Mouse (Mus musculus) liver, postnatal 0 days (tissue): Measurements from ENCODE around the gene Ogfod2.

ENCODE experiments used
- CTCF ChIP-seq: sonication (generic); IDR thresholded peaks from 2 replicates; pipeline ENCODE4 v1.5.1; 2016; ENCODE audit warnings: antibody characterized with exemption, low read depth
- EP300 ChIP-seq: IDR thresholded peaks from 2 replicates; pipeline ENCODE4 v1.6.1; 2016; ENCODE audit warnings: antibody characterized with exemption, low read depth, mild to moderate bottlenecking

DNA sequence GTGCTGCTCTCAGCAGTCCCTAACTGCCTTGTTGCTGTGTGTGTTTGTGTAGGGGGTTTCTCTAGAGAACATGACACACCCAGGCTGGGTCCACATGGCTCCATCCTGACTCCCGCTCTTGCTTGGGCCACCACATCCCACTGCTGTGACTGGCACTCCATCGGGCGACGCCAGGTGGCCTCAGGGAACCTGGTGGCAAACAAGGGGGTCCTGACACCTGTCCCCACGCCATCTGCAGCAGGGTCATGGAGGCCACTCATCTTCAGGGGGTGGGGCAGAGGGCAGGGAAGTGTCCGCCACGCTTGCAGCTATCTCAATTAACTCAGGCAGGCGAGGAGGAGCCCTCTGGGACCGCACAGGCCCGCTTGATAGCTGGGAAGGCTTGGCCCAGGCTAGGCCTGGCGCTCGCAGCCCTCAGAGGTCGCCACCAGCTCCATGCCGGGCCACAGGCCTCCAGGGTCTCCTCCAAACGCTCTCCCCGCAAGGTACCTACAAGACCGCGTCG lies 17.0 kb upstream of the Ogfod2 start:
- TF ChIP-seq EP300 (no peak), CTCF (no peak)
